Mouse (Mus musculus): Measurements from ENCODE around the gene Tspan18. TPM values are rescaled to one million over a fixed set of nuclear protein-coding genes. Genes with fewer than 3 reads are reported as not detected.

The Tspan18 gene
- total and polyA plus RNA-seq, 3 experiments, result 0.38 TPM; not detected in 2

DNA sequence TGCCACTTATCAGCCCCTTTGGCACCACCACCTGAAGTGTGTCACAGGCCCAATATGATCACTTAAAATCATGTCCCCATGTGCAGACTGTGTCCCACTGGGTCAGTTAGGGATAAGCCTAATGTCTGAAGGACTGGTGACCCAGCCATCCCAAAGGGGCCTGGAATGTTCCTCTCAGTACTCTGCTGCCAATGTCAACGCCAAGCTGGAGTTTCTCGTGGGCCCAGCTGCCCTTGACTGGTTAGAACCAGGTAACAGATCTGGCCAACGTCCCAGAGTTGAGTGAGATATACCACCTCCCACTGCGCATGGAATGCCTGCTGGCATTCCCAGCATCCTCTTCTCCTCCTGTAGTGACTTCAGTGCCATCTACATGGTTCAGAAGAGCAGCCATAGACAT is 5.2 kb downstream of the Tspan18 start:
- Histone ChIP-seq H3K4me1 (ENCODE audit: control insufficient read depth in 1 of 2, insufficient read depth in 2 of 2) (peaks cover 0 to 6% of the 10 kb centered on the region in 2 experiments; a peak in 2 of 4 replicates), H3K4me3 (replicated peaks in 1 of 3; ENCODE audit: low read depth in 2 of 3, low read length in 2 of 3, poor library complexity in 1 of 3) (no peak overlapping the region), H3K27ac (ENCODE audit: insufficient read depth, low read depth) (no peak overlapping the region), H3K4me2 (ENCODE audit: insufficient read depth, low read depth, poor library complexity, severe bottlenecking) (no peak overlapping the region), H3K9ac (ENCODE audit: insufficient read depth, low read depth) (no peak overlapping the region), H3K79me2 (replicated peaks; ENCODE audit: control insufficient read depth, extremely low read depth, insufficient read depth, poor library complexity, severe bottlenecking) (no peaks in the 10 kb centered on the region), H3K9me3 (replicated peaks; ENCODE audit: low read length) (no peaks in the 10 kb centered on the region), H3K27me3 (replicated peaks) (peaks cover 96% of the 10 kb centered on the region), H3K36me3 (replicated peaks in 1 of 2; ENCODE audit: control insufficient read depth in 1 of 2, insufficient read depth in 1 of 2, low read length in 1 of 2) (no peaks in the 10 kb centered on the region)
- in situ Hi-C loops (cut with MboI; ENCODE audit: low pct_ligation_motif_present, low pct_unique_long_range_greater_than_20kb, low sequenced_read_pairs) (no loop called here), dilution Hi-C loops (cut with MboI; ENCODE audit: extremely low pct_ligation_motif_present, extremely low pct_unique_long_range_greater_than_20kb, low sequenced_read_pairs) (no loop called here)
- no peak for DNase-seq (ENCODE audit: extremely low read depth)
- no peak for TF ChIP-seq RAD21 (IDR thresholded peaks at IDR 0.05; ENCODE audit: low read depth, low read length)
- no peak for TF ChIP-seq EP300 (IDR thresholded peaks at IDR 0.05; ENCODE audit: low read length)
- no peak for TF ChIP-seq MAZ (IDR thresholded peaks at IDR 0.05; ENCODE audit: low read depth, low read length)

DNA sequence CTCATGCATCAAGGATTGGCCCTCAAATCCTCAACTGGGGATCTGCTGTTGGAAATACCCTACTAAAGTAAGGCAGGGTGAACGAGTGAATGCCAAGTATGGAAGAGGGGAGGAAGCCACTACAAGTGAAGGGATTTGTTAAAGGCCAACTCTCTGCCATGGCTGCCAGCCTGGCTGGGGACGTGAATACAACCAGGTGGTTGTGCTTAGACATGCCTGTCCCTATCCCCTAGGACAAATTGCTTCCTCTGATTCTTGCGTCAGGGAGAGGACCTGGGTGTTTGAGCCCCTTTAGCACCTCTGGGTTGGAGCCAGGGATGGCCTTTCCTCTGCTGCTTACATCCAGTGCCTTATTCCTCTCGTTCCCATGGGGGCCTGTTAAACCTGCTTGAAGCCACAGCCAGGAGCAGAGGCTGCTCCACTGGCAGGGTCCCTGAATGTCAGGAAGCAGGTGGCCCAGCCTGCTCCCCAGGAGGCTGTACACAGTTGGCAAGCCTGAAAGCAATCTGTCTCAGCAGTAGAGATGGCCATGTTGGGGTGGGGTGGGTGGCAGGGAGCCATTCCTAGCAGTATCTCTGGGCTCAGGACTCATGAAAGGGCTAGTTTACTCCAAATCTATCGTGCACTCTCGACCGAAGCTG is 6.3 kb downstream of the Tspan18 start:
- no peak for DNase-seq (ENCODE audit: extremely low read depth)
- Histone ChIP-seq H3K36me3 (replicated peaks in 1 of 2; ENCODE audit: control insufficient read depth in 1 of 2, insufficient read depth in 1 of 2, low read length in 1 of 2) (no peaks in the 10 kb centered on the region), H3K27ac (ENCODE audit: insufficient read depth, low read depth) (no peak overlapping the region), H3K9ac (ENCODE audit: insufficient read depth, low read depth) (no peak overlapping the region), H3K27me3 (replicated peaks) (peaks cover 95% of the 10 kb centered on the region), H3K79me2 (replicated peaks; ENCODE audit: control insufficient read depth, extremely low read depth, insufficient read depth, poor library complexity, severe bottlenecking) (no peaks in the 10 kb centered on the region), H3K9me3 (replicated peaks; ENCODE audit: low read length) (peaks cover 8% of the 10 kb centered on the region), H3K4me3 (replicated peaks in 1 of 3; ENCODE audit: low read depth in 2 of 3, low read length in 2 of 3, poor library complexity in 1 of 3) (no peak overlapping the region), H3K4me1 (ENCODE audit: control insufficient read depth in 1 of 2, insufficient read depth in 2 of 2) (no peaks in the 10 kb centered on the region), H3K4me2 (ENCODE audit: insufficient read depth, low read depth, poor library complexity, severe bottlenecking) (no peak overlapping the region)
- in situ Hi-C loops (cut with MboI; ENCODE audit: low pct_ligation_motif_present, low pct_unique_long_range_greater_than_20kb, low sequenced_read_pairs) (no loop called here), dilution Hi-C loops (cut with MboI; ENCODE audit: extremely low pct_ligation_motif_present, extremely low pct_unique_long_range_greater_than_20kb, low sequenced_read_pairs) (no loop called here)
- TF ChIP-seq TCF12 (IDR thresholded peaks at IDR 0.05; ENCODE audit: low read depth, low read length) (no peak), KAT2A (IDR thresholded peaks at IDR 0.05; ENCODE audit: insufficient replicate concordance, low read length) (no peak), PAX5 (IDR thresholded peaks at IDR 0.05; ENCODE audit: low read length) (no peak), CHD1 (IDR thresholded peaks at IDR 0.05; ENCODE audit: low read depth, low read length) (no peak), ZKSCAN1 (IDR thresholded peaks at IDR 0.05; ENCODE audit: borderline replicate concordance, low read depth, low read length) (no peak), ZC3H11A (IDR thresholded peaks at IDR 0.05; ENCODE audit: low read depth, low read length) (no peak), MEF2A (IDR thresholded peaks at IDR 0.05; ENCODE audit: borderline replicate concordance, low read depth, low read length) (no peak), JUND (conservative IDR thresholded peaks at IDR 0.05; ENCODE audit: low read depth, low read length) (no peak), UBTF (IDR thresholded peaks at IDR 0.05; ENCODE audit: low read depth, low read length) (no peak), BHLHE40 (IDR thresholded peaks at IDR 0.05; ENCODE audit: low read depth, low read length) (no peak), HCFC1 (IDR thresholded peaks at IDR 0.05; ENCODE audit: low read depth, low read length) (no peak), NRF1 (IDR thresholded peaks at IDR 0.05; ENCODE audit: low read depth, low read length) (no peak), RCOR1 (conservative IDR thresholded peaks at IDR 0.05; ENCODE audit: low read depth, low read length) (no peak), EP300 (IDR thresholded peaks at IDR 0.05; ENCODE audit: low read length) (no peak)

Measured in CH12.LX (cell line).